Mouse (Mus musculus): ENCODE results near the gene Izumo4. TPM values are rescaled to one million over a fixed set of nuclear protein-coding genes. Genes with fewer than 3 reads are reported as not detected.

Izumo4 gene
- 1.2 and 3.9 TPM in 2 replicates for polyA plus RNA-seq (2012)

- Histone ChIP-seq H3K4me1 (ENCODE audit: control insufficient read depth) (peaks cover 88% of the 10 kb centered on the region), H3K9me3 (ENCODE audit: control insufficient read depth, low read length) (no peaks in the 10 kb centered on the region), H3K36me3 (ENCODE audit: control insufficient read depth) (peaks cover 59% of the 10 kb centered on the region), H3K4me3 (replicated peaks) (peak within 1 kb of the TSS; percentile 75), H3K27me3 (ENCODE audit: control insufficient read depth) (no peaks in the 10 kb centered on the region)
- TF ChIP-seq GATA1 (IDR thresholded peaks at IDR 0.05; ENCODE audit: low read length), result no peak
- no peak for TF ChIP-seq TAL1 (IDR thresholded peaks at IDR 0.05; ENCODE audit: low read length)
Observed at GRCm38 (mm10) chr10:80701721-80702535, at the start of gene Izumo4, which contains the start of gene Mob3a. Gene Izumo4, plus strand, starts transcription at chr10:80702184. Gene Mob3a, minus strand, starts transcription at chr10:80701977.

- Histone ChIP-seq H3K36me3 (ENCODE audit: control insufficient read depth) (peaks cover 8% of the 10 kb centered on the region), H3K4me3 (replicated peaks) (no peak overlapping the region), H3K27me3 (ENCODE audit: control insufficient read depth) (no peaks in the 10 kb centered on the region), H3K4me1 (ENCODE audit: control insufficient read depth) (peaks cover 64% of the 10 kb centered on the region), H3K9me3 (ENCODE audit: control insufficient read depth, low read length) (no peaks in the 10 kb centered on the region)
- TF ChIP-seq GATA1 (IDR thresholded peaks at IDR 0.05; ENCODE audit: low read length), result no peak
- no peak for TF ChIP-seq TAL1 (IDR thresholded peaks at IDR 0.05; ENCODE audit: low read length)
Observed at GRCm38 (mm10) chr10:80653156-80653720, 48.7 kb upstream of the Izumo4 start.

- no peaks in the 10 kb centered on the region for H3K9me3 ChIP-seq (ENCODE audit: control insufficient read depth, low read length)
- no peak for TF ChIP-seq TAL1 (IDR thresholded peaks at IDR 0.05; ENCODE audit: low read length)
- no peak for TF ChIP-seq GATA1 (IDR thresholded peaks at IDR 0.05; ENCODE audit: low read length)
- H3K27me3 ChIP-seq (ENCODE audit: control insufficient read depth), result no peaks in the 10 kb centered on the region
- H3K4me3 ChIP-seq (replicated peaks), result peak overlapping the region; percentile 5
- peaks cover 5% of the 10 kb centered on the region; the same call in 1 of the 2 replicates for H3K36me3 ChIP-seq (ENCODE audit: control insufficient read depth)
- peaks cover 71% of the 10 kb centered on the region for H3K4me1 ChIP-seq (ENCODE audit: control insufficient read depth)
Observed at GRCm38 (mm10) chr10:80654866-80655265, 47.1 kb upstream of the Izumo4 start.

GRCm38 (mm10) chr10:80655406-80656129 lies 46.4 kb upstream of the Izumo4 start:
- Histone ChIP-seq H3K4me1 (ENCODE audit: control insufficient read depth) (peaks cover 67% of the 10 kb centered on the region), H3K9me3 (ENCODE audit: control insufficient read depth, low read length) (no peaks in the 10 kb centered on the region), H3K27me3 (ENCODE audit: control insufficient read depth) (no peaks in the 10 kb centered on the region), H3K36me3 (ENCODE audit: control insufficient read depth) (peaks cover 5% of the 10 kb centered on the region; the same call in 1 of the 2 replicates), H3K4me3 (replicated peaks) (peak overlapping the region; percentile 87)
- no peak for TF ChIP-seq GATA1 (IDR thresholded peaks at IDR 0.05; ENCODE audit: low read length)

GRCm38 (mm10) chr10:80656130-80656862 lies 45.7 kb upstream of the Izumo4 start:
- Histone ChIP-seq H3K36me3 (ENCODE audit: control insufficient read depth) (peaks cover 5% of the 10 kb centered on the region; the same call in 1 of the 2 replicates), H3K4me3 (replicated peaks) (peak overlapping the region; percentile 87), H3K4me1 (ENCODE audit: control insufficient read depth) (peaks cover 71% of the 10 kb centered on the region), H3K9me3 (ENCODE audit: control insufficient read depth, low read length) (no peaks in the 10 kb centered on the region), H3K27me3 (ENCODE audit: control insufficient read depth) (no peaks in the 10 kb centered on the region)
- TF ChIP-seq TAL1 (IDR thresholded peaks at IDR 0.05; ENCODE audit: low read length) (no peak), GATA1 (IDR thresholded peaks at IDR 0.05; ENCODE audit: low read length) (no peak)

GRCm38 (mm10) chr10:80656863-80657623 lies 44.9 kb upstream of the Izumo4 start, which contains the start of gene Btbd2:
Gene Btbd2, minus strand, starts transcription at chr10:80657071.
- Histone ChIP-seq H3K4me1 (ENCODE audit: control insufficient read depth) (peaks cover 71% of the 10 kb centered on the region), H3K9me3 (ENCODE audit: control insufficient read depth, low read length) (no peaks in the 10 kb centered on the region), H3K36me3 (ENCODE audit: control insufficient read depth) (peaks cover 3% of the 10 kb centered on the region; the same call in 1 of the 2 replicates), H3K4me3 (replicated peaks) (peak within 1 kb of the TSS; percentile 87), H3K27me3 (ENCODE audit: control insufficient read depth) (no peaks in the 10 kb centered on the region)
- TF ChIP-seq GATA1 (IDR thresholded peaks at IDR 0.05; ENCODE audit: low read length) (no peak), TAL1 (IDR thresholded peaks at IDR 0.05; ENCODE audit: low read length) (no peak)

GRCm38 (mm10) chr10:80658194-80658840 lies 43.7 kb upstream of the Izumo4 start:
- peaks cover 74% of the 10 kb centered on the region for H3K4me1 ChIP-seq (ENCODE audit: control insufficient read depth)
- no peaks in the 10 kb centered on the region for H3K9me3 ChIP-seq (ENCODE audit: control insufficient read depth, low read length)
- H3K36me3 ChIP-seq (ENCODE audit: control insufficient read depth), result no peaks in the 10 kb centered on the region; the same call in 1 of the 2 replicates
- no peak for TF ChIP-seq TAL1 (IDR thresholded peaks at IDR 0.05; ENCODE audit: low read length)
- TF ChIP-seq GATA1 (IDR thresholded peaks at IDR 0.05; ENCODE audit: low read length), result no peak
- no peak overlapping the region for H3K4me3 ChIP-seq (replicated peaks)
- no peaks in the 10 kb centered on the region for H3K27me3 ChIP-seq (ENCODE audit: control insufficient read depth)
